Mouse (Mus musculus) left cerebral cortex, adult 2 months (tissue): ENCODE data around the gene Tlr4. TPM values are rescaled to one million over a fixed set of nuclear protein-coding genes. Genes with fewer than 3 reads are reported as not detected.
A peak's percentile ranks its signal among the peaks of the same experiment; 100 is the strongest.

ENCODE experiments used
- DNase-seq, 2 experiments: peaks; one replicate each; pipeline ENCODE4 v3.0.0; 2021 to 2022; ENCODE audit warnings: low spot score in 2 of 2, mixed read lengths in 1 of 2; ENCODE audit errors: extremely low spot score in 1 of 2
- H3K27ac ChIP-seq: fragments of 200-600 bp; 2 replicates; pipeline ENCODE4 v1.8.1; 2022
- H3K4me3 ChIP-seq: fragments of 200-600 bp; 2 replicates; pipeline ENCODE4 v1.8.1; 2022
- CTCF ChIP-seq: fragments of 200-600 bp; IDR thresholded peaks from 2 replicates; pipeline ENCODE4 v1.8.1; 2022; ENCODE audit warnings: antibody characterized with exemption, mild to moderate bottlenecking, moderate library complexity
- intact Hi-C: fragments of 180-260 bp; cut with DNase I; formaldehyde crosslinking; loops from one replicate; pipeline ENCODE4 v1.15.1; 2025
- total RNA-seq, 2 experiments: library from RNA; stranded (reverse); gene quantifications; 2 replicates each; pipeline ENCODE4 v1.2.3; 2021

Tlr4 gene
- total RNA-seq, 2 experiments from 2014 or later: 2.3 to 4.1 TPM

- intact Hi-C loops: loop anchor here (10.0 kb wide), 1 partner anchor 1095 kb away; no protein-coding TSS in a partner anchor
- Histone ChIP-seq H3K4me3 (no peak overlapping the region), H3K27ac (no peak overlapping the region)
- no peak for TF ChIP-seq CTCF
- no peak for DNase-seq
These were observed 92.4 kb downstream of the Tlr4 start for GRCm38 (mm10) chr4:66919630-66920372.

- TF ChIP-seq CTCF: peak; percentile 72
- intact Hi-C loops: loop anchor here (10.0 kb wide), 1 partner anchor 1091 kb away; no protein-coding TSS in a partner anchor
- Histone ChIP-seq H3K4me3 (no peak overlapping the region), H3K27ac (no peak overlapping the region)
- peak; percentile 48 to 73 for DNase-seq
These were observed 96.4 kb downstream of the Tlr4 start for GRCm38 (mm10) chr4:66923616-66924276.

GRCm38 (mm10) chr4:66926066-66926465, 98.7 kb downstream of the Tlr4 start:
- no peak for DNase-seq
- Histone ChIP-seq H3K4me3 (no peak overlapping the region), H3K27ac (no peak overlapping the region)
- no peak for TF ChIP-seq CTCF
- intact Hi-C loops: loop anchor here (10.0 kb wide), 1 partner anchor 1089 kb away; no protein-coding TSS in a partner anchor

GRCm38 (mm10) chr4:66927537-66928088, 100.2 kb downstream of the Tlr4 start:
- intact Hi-C loops: loop anchor here (10.0 kb wide), 1 partner anchor 1087 kb away; no protein-coding TSS in a partner anchor
- no peak for TF ChIP-seq CTCF
- no peak for DNase-seq
- Histone ChIP-seq H3K27ac (no peak overlapping the region), H3K4me3 (no peak overlapping the region)

GRCm38 (mm10) chr4:66938489-66939061, 111.2 kb downstream of the Tlr4 start:
- DNase-seq: no peak
- intact Hi-C loops: no loop called here

GRCm38 (mm10) chr4:66941894-66942293, 114.5 kb downstream of the Tlr4 start:
- Histone ChIP-seq H3K4me3 (no peak overlapping the region), H3K27ac (no peak overlapping the region)
- DNase-seq: no peak
- no peak for TF ChIP-seq CTCF
- intact Hi-C loops: loop anchor here (10.0 kb wide), 1 partner anchor 533 kb away; no protein-coding TSS in a partner anchor

More at GRCm38 (mm10) chr4:66938489-66939061, 111.2 kb downstream of the Tlr4 start:
- TF ChIP-seq CTCF: no peak
- no peak overlapping the region for H3K4me3 ChIP-seq
- no peak overlapping the region for H3K27ac ChIP-seq

GRCm38 (mm10) chr4:66943699-66944098, 116.3 kb downstream of the Tlr4 start:
- DNase-seq: no peak
- peak; percentile 67 for TF ChIP-seq CTCF
- Histone ChIP-seq H3K4me3 (no peak overlapping the region), H3K27ac (no peak overlapping the region)
- intact Hi-C loops: loop anchor here (10.0 kb wide), 1 partner anchor 531 kb away; no protein-coding TSS in a partner anchor

- no peak for TF ChIP-seq CTCF
- DNase-seq: no peak
- no peak overlapping the region for H3K27ac ChIP-seq
- H3K4me3 ChIP-seq: no peak overlapping the region
- intact Hi-C loops: loop anchor here (10.0 kb wide), 1 partner anchor 527 kb away; no protein-coding TSS in a partner anchor
These were observed 120.3 kb downstream of the Tlr4 start for GRCm38 (mm10) chr4:66947657-66948056.

- Histone ChIP-seq H3K27ac (no peak overlapping the region), H3K4me3 (no peak overlapping the region)
- intact Hi-C loops: no loop called here
- TF ChIP-seq CTCF: no peak
- no peak for DNase-seq
These were observed 147.5 kb downstream of the Tlr4 start for GRCm38 (mm10) chr4:66974918-66975317.
